Mouse (Mus musculus) erythroblast, embryonic 14.5 days (primary cell): Measurements from ENCODE around the gene Atoh7. TPM values are rescaled to one million over a fixed set of nuclear protein-coding genes. Genes with fewer than 3 reads are reported as not detected.
"Not testable (repeated sequence)": the region's sequence is repeated elsewhere in the genome, so short reads cannot be mapped to it uniquely, and the experiment has no call there.

Experiments
- H3K27me3 ChIP-seq: 2 replicates; pipeline ENCODE4 v1.6.1; 2012; ENCODE audit warnings: inconsistent platforms; ENCODE audit not compliant: control insufficient read depth
- H3K36me3 ChIP-seq: 2 replicates; pipeline ENCODE4 v1.6.1; 2012; ENCODE audit warnings: mild to moderate bottlenecking, inconsistent platforms; ENCODE audit not compliant: control insufficient read depth
- H3K4me1 ChIP-seq: 2 replicates; pipeline ENCODE4 v1.6.1; 2012; ENCODE audit warnings: inconsistent platforms; ENCODE audit not compliant: control insufficient read depth
- H3K4me3 ChIP-seq: replicated peaks from 2 replicates; pipeline ENCODE3; 2012; ENCODE audit warnings: moderate library complexity, mild to moderate bottlenecking, inconsistent platforms
- H3K9me3 ChIP-seq: 2 replicates; pipeline ENCODE4 v1.6.1; 2012; ENCODE audit warnings: low read length, inconsistent platforms, mixed read lengths; ENCODE audit not compliant: control insufficient read depth
- GATA1 ChIP-seq: IDR thresholded peaks from 2 replicates; pipeline ENCODE4 v1.6.1; 2012; ENCODE audit warnings: low read length, inconsistent platforms, mixed read lengths
- TAL1 ChIP-seq: IDR thresholded peaks from 3 replicates; pipeline ENCODE4 v1.6.1; 2012; ENCODE audit warnings: low read length, inconsistent platforms, mixed read lengths
- polyA plus RNA-seq: library from polyadenylated mRNA; stranded (reverse); fragments of >175 nt; gene quantifications from 2 replicates; pipeline ENCODE4 v1.2.3, GENCODE M21; 2012

Atoh7 gene
- not detected in 2 replicates for polyA plus RNA-seq

DNA sequence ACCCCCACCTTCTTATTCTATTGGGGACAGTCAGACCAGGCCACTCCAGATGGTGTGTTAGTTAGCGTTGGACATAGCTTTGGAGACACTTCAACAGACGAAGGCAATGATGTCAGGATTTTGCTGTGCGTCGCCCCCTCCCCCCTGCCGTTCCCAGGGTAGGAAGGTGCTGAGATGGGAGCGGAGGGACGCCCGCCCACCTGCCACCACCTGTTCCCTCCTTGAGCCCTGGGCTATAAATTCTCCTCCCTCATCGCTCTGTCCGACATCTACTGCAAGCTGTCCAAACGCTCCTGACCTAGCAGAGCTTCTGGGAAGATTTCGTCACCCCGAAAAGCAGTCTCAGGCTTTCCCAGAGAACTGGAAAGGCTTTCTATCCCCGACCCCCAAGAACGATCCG lies at the start of gene Atoh7:
Gene Atoh7 (plus strand): TSS at position 131 of the 400 bp plus-strand sequence.
- peaks cover 45% of the 10 kb centered on the region for H3K27me3 ChIP-seq

GRCm38 (mm10) chr10:63051267-63051666 lies 48.2 kb upstream of the Atoh7 start:
- Histone ChIP-seq H3K9me3 (no peaks in the 10 kb centered on the region; the same call in 1 of the 2 replicates), H3K36me3 (no peaks in the 10 kb centered on the region), H3K4me1 (no peaks in the 10 kb centered on the region), H3K27me3 (no peaks in the 10 kb centered on the region), H3K4me3 (no peak overlapping the region)
- TF ChIP-seq GATA1: no peak
- no peak for TF ChIP-seq TAL1

More for the DNA sequence above, at the start of gene Atoh7:
- H3K4me1 ChIP-seq: no peaks in the 10 kb centered on the region
- H3K36me3 ChIP-seq: no peaks in the 10 kb centered on the region
- TF ChIP-seq TAL1 (no peak), GATA1 (no peak)
- H3K4me3 ChIP-seq: peak within 1 kb of the TSS; percentile 13
- H3K9me3 ChIP-seq: no peaks in the 10 kb centered on the region; the same call in 1 of the 2 replicates

GRCm38 (mm10) chr10:63052011-63052410 lies 47.4 kb upstream of the Atoh7 start:
- TF ChIP-seq TAL1 (no peak), GATA1 (no peak)
- H3K4me3 ChIP-seq: no peak overlapping the region
- no peaks in the 10 kb centered on the region; the same call in 1 of the 2 replicates for H3K9me3 ChIP-seq
- no peaks in the 10 kb centered on the region for H3K36me3 ChIP-seq
- H3K4me1 ChIP-seq: no peaks in the 10 kb centered on the region
- no peaks in the 10 kb centered on the region for H3K27me3 ChIP-seq

DNA sequence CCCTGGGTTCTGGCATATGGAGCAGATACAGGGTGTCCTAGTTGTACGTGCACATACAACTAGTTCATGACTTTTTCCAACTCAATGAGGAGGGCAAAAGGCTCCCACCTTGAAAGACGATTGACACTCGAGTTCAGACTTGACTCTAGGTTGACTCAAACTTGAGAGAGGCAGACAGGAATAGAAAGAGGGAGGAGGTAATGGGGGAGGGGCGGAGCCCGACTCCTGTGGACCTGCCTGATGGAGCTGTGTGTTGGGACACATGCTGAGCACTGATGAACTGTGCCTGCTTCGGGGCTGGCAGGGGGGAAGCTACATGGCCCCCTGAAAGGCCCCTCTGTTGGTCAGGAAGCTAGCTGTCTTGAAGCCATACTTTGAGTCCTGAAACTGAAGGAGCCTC lies 46.4 kb upstream of the Atoh7 start:
- no peak for TF ChIP-seq GATA1
- no peak for TF ChIP-seq TAL1
- no peaks in the 10 kb centered on the region; the same call in 1 of the 2 replicates for H3K9me3 ChIP-seq
- H3K4me1 ChIP-seq: no peaks in the 10 kb centered on the region
- H3K4me3 ChIP-seq: no peak overlapping the region
- H3K27me3 ChIP-seq: no peaks in the 10 kb centered on the region
- H3K36me3 ChIP-seq: no peaks in the 10 kb centered on the region

GRCm38 (mm10) chr10:63054071-63054470 lies 45.4 kb upstream of the Atoh7 start:
- H3K4me1 ChIP-seq, H3K4me3 ChIP-seq, H3K9me3 ChIP-seq, H3K36me3 ChIP-seq, H3K27me3 ChIP-seq: not testable (repeated sequence)

DNA sequence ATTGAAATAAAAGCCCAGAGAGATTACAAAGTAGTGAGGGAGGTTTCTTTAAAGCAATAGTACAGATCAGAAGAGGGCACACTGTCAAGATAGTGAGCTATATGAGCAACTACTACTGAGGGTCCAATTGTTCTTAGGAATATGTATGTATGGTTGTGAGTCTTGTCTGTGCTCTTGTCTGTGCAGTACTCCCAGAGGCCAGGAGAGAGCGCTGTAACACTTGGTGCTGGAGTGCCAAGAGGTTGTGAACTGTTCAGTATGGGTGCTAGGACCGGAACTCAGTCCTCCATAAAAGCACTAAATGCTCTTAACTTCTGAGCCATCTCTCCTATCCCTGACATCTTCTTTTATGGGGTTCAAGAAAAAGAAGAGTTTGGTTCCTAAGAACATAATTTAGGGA lies 44.9 kb upstream of the Atoh7 start:
- no peaks in the 10 kb centered on the region for H3K36me3 ChIP-seq
- no peak for TF ChIP-seq TAL1
- no peak for TF ChIP-seq GATA1
- H3K4me1 ChIP-seq: no peaks in the 10 kb centered on the region
- H3K9me3 ChIP-seq: no peaks in the 10 kb centered on the region; the same call in 1 of the 2 replicates
- no peaks in the 10 kb centered on the region for H3K27me3 ChIP-seq
- H3K4me3 ChIP-seq: no peak overlapping the region

GRCm38 (mm10) chr10:63056966-63057750 lies 42.3 kb upstream of the Atoh7 start:
- Histone ChIP-seq H3K27me3 (no peaks in the 10 kb centered on the region), H3K9me3 (no peaks in the 10 kb centered on the region; the same call in 1 of the 2 replicates), H3K4me1 (no peaks in the 10 kb centered on the region), H3K4me3 (no peak overlapping the region), H3K36me3 (no peaks in the 10 kb centered on the region)
- TF ChIP-seq GATA1 (no peak), TAL1 (no peak)

DNA sequence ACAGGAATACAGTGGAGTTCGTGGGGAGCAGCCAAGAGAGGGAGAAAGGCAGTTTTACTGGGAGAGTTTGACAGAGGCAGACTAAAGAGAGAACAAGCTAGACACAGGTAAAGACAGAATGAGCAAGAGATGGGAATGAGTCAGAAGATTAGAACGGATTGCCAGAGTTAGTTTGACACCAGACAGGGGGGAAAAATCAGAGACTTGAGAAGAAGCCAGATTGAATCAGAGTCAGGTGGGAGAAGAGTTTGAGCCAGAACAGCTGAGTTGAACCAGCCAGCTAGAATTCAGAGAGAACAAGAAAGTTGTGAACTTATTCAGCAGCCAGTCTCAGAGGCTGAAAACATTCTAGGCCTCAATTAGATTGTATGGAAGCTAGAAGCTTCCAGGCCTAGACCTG lies 39.6 kb upstream of the Atoh7 start, which contains the start of gene Pbld1:
Gene Pbld1 (plus strand): TSS at position 301 of the 400 bp plus-strand sequence.
- Histone ChIP-seq H3K36me3 (no peaks in the 10 kb centered on the region), H3K27me3 (no peaks in the 10 kb centered on the region), H3K4me3 (no peak within 1 kb of the TSS), H3K9me3 (no peaks in the 10 kb centered on the region; the same call in 1 of the 2 replicates), H3K4me1 (no peaks in the 10 kb centered on the region)
- TF ChIP-seq GATA1 (no peak), TAL1 (no peak)

GRCm38 (mm10) chr10:63060406-63060805 lies 39.0 kb upstream of the Atoh7 start:
- Histone ChIP-seq H3K4me3 (no peak overlapping the region), H3K27me3 (no peaks in the 10 kb centered on the region)

DNA sequence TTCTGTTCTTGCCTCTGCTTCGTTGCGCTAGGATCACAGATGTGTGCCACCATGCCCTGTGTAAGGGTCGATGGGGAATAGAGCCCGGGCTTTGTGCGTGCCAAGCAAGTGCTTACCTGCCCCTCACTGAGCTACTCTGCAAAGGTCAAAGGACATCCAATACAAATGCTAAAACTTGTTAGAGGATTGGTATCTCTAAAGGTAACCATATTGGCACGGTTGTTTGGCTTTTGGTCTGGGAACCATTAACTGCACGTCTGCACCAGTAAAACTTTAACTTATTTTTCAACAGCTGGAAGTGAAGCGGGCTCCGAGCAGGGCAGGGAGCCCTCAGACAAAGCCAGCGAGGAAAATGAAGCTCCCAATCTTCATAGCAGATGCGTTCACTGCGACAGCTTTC lies 38.2 kb upstream of the Atoh7 start:
- Histone ChIP-seq H3K9me3 (no peaks in the 10 kb centered on the region), H3K27me3 (no peaks in the 10 kb centered on the region), H3K36me3 (no peaks in the 10 kb centered on the region), H3K4me3 (no peak overlapping the region), H3K4me1 (no peaks in the 10 kb centered on the region)
- TF ChIP-seq GATA1 (no peak), TAL1 (no peak)

More at GRCm38 (mm10) chr10:63060406-63060805, 39.0 kb upstream of the Atoh7 start:
- Histone ChIP-seq H3K36me3 (no peaks in the 10 kb centered on the region), H3K4me1 (no peaks in the 10 kb centered on the region), H3K9me3 (no peaks in the 10 kb centered on the region)
- TF ChIP-seq GATA1 (no peak), TAL1 (no peak)
